Mouse (Mus musculus) adrenal gland, postnatal 4 days (tissue): ENCODE measurements at regions not wholly inside any gene's neighbourhood (a gene's known extent, or its start where the extent isn't known, plus 50 kb on each side); places are given as distances from the start of the nearest gene placed in this dataset.

Source experiments
- DNase-seq, 2 experiments: peaks; one replicate each; pipeline ENCODE4 v3.0.0; 2021 to 2022; ENCODE audit warnings: low spot score in 2 of 2, mixed read lengths in 2 of 2

- DNase-seq: no peak
Measured at GRCm38 (mm10) chr3:136449364-136449763, 123.5 kb upstream of the Bank1 start.

- DNase-seq: no peak
Measured at GRCm38 (mm10) chr3:136444598-136444997, 118.7 kb upstream of the Bank1 start.

GRCm38 (mm10) chr3:136442099-136442498 is 116.2 kb upstream of the Bank1 start:
- no peak for DNase-seq

GRCm38 (mm10) chr3:136439907-136440645 is 114.2 kb upstream of the Bank1 start:
- no peak for DNase-seq

- no peak for DNase-seq
Measured at GRCm38 (mm10) chr3:136439350-136439749, 113.5 kb upstream of the Bank1 start.

- DNase-seq: no peak
Measured at GRCm38 (mm10) chr3:136434407-136434806, 108.5 kb upstream of the Bank1 start.

- DNase-seq: no peak
Measured at GRCm38 (mm10) chr3:136432072-136432471, 106.2 kb upstream of the Bank1 start.

- no peak for DNase-seq
Measured at GRCm38 (mm10) chr3:136427427-136427826, 101.6 kb upstream of the Bank1 start.

GRCm38 (mm10) chr3:136426539-136427194 is 100.8 kb upstream of the Bank1 start:
- DNase-seq: no peak

- no peak for DNase-seq
Measured at GRCm38 (mm10) chr3:136421969-136422614, 96.2 kb upstream of the Bank1 start.

- DNase-seq: no peak
Measured at GRCm38 (mm10) chr3:136405606-136406005, 79.7 kb upstream of the Bank1 start.

GRCm38 (mm10) chr3:136383282-136383681 is 57.4 kb upstream of the Bank1 start:
- DNase-seq: no peak

- no peak for DNase-seq
Measured at GRCm38 (mm10) chr3:136380644-136381043, 54.8 kb upstream of the Bank1 start.

GRCm38 (mm10) chr3:136379741-136380398 is 54.0 kb upstream of the Bank1 start:
- no peak for DNase-seq

- no peak for DNase-seq
Measured at GRCm38 (mm10) chr3:136376893-136377292, 51.0 kb upstream of the Bank1 start.
